Mouse (Mus musculus) C2C12 (cell line): ENCODE data around the gene Slc11a2.

Experiments used
- CTCF ChIP-seq: IDR thresholded peaks from one replicate; pipeline ENCODE4 v1.5.1; 2011; ENCODE audit not compliant: control insufficient read depth, insufficient read depth, insufficient read length
- MYOD1 ChIP-seq: IDR thresholded peaks from one replicate; pipeline ENCODE4 v1.6.1; 2011; ENCODE audit warnings: low read depth; ENCODE audit not compliant: control insufficient read depth, insufficient read length
- MYOG ChIP-seq: IDR thresholded peaks from one replicate; pipeline ENCODE4 v1.6.1; 2011; ENCODE audit not compliant: control insufficient read depth, insufficient read length; ENCODE audit errors: extremely low read depth
- USF1 ChIP-seq: IDR thresholded peaks from one replicate; pipeline ENCODE4 v1.6.1; 2011; ENCODE audit warnings: low read depth, mild to moderate bottlenecking, control low read depth, moderate library complexity

DNA sequence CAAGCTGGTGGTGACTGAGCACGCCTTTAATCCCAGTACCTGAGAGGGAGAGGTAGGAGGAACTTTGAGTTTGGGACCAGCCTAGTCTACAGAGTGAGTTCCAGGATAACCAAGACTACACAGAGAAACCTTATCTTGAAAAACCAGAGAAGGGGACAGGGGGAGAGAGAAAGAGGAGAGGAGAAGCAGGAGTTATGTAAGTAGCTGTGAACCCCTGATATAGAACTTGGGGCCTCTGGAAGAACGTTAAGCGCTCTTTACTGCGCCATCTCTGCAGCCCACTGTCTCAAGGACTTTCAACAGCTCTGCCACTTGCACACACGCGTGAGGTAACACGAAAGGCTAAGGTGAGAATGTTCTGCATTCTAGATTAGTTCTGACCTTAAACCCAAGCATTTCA, 33.3 kb downstream of the Slc11a2 start:
- no peak for TF ChIP-seq CTCF
- no peak for TF ChIP-seq MYOD1
- TF ChIP-seq MYOG = no peak
- no peak for TF ChIP-seq USF1
